Mouse (Mus musculus): Measurements from ENCODE around the gene Arcn1.

GRCm38 (mm10) chr9:44709600-44709999, 58.0 kb downstream of the Arcn1 start:
- TF ChIP-seq CTCF (IDR thresholded peaks at IDR 0.05) = peak; percentile 79
- TF ChIP-seq EP300 (IDR thresholded peaks at IDR 0.05) = no peak
